ENCODE assay signal across 8 mouse cellular contexts in genomic region chr19:24016706-24017386, GRCm38 (mm10). TPM values are rescaled to one million over a fixed set of nuclear protein-coding genes. Genes with fewer than 3 reads are reported as not detected.
DNase-seq lines count a peak whose midpoint lies in the region; ATAC-seq and TF ChIP-seq lines count a peak whose summit lies in the region.

No protein-coding gene starts in this region.

- DNase-seq in 3134 (ENCODE audit: extremely low read depth, insufficient read length, low spot score) (peak; percentile 53), adipocyte (ENCODE audit: low spot score) (peak; percentile 90)
- DNase-seq in kidney, postnatal 0 days (ENCODE audit: low spot score): no peak
- DNase-seq in thymus, postnatal 36 days: no peak

- H3K27ac ChIP-seq in embryonic facial prominence, embryonic 12.5 days: peak overlapping the region; percentile 54
- H3K27ac ChIP-seq in heart, embryonic 13.5 days (replicated peaks): peak overlapping the region; percentile 89
- H3K27ac ChIP-seq in kidney, postnatal 0 days: peak overlapping the region; percentile 65; the same call in 1 of the 2 replicates
- H3K27ac ChIP-seq in midbrain, embryonic 15.5 days: peak overlapping the region; percentile 51; the same call in 1 of the 2 replicates

- no peak for ATAC-seq in embryonic facial prominence, embryonic 12.5 days (ENCODE audit: insufficient number of reproducible peaks, insufficient read depth, low FRiP score, low TSS enrichment)
- no peak for ATAC-seq in heart, embryonic 13.5 days (ENCODE audit: extremely low read depth, insufficient number of reproducible peaks, low FRiP score, low TSS enrichment)
- no peak for ATAC-seq in kidney, postnatal 0 days (replicated peaks; ENCODE audit: low FRiP score, low read depth)
- peak; percentile 65 for ATAC-seq in midbrain, embryonic 15.5 days (replicated peaks)
- ATAC-seq in activated CD4-positive, CD25-positive, alpha-beta regulatory T cell, adult 4 months: no peak

- H3K4me2 ChIP-seq in embryonic facial prominence, embryonic 12.5 days (replicated peaks): no peak overlapping the region
- no peak overlapping the region for H3K4me2 ChIP-seq in heart, embryonic 13.5 days
- no peak overlapping the region for H3K4me2 ChIP-seq in kidney, postnatal 0 days (ENCODE audit: low read length)
- H3K4me2 ChIP-seq in midbrain, embryonic 15.5 days: no peak overlapping the region

- peaks cover 13% of the 10 kb centered on the region for H3K4me1 ChIP-seq in embryonic facial prominence, embryonic 12.5 days
- H3K4me1 ChIP-seq in heart, embryonic 13.5 days: peaks cover 39% of the 10 kb centered on the region
- H3K4me1 ChIP-seq in kidney, postnatal 0 days (replicated peaks; ENCODE audit: insufficient read depth, low read length): peaks cover 10% of the 10 kb centered on the region; the same call in 1 of the 2 replicates
- H3K4me1 ChIP-seq in midbrain, embryonic 15.5 days: peaks cover 14% of the 10 kb centered on the region

- H3K9me3 ChIP-seq in embryonic facial prominence, embryonic 12.5 days: no peaks in the 10 kb centered on the region
- peaks cover 3% of the 10 kb centered on the region; the same call in 1 of the 2 replicates for H3K9me3 ChIP-seq in heart, embryonic 13.5 days
- H3K9me3 ChIP-seq in kidney, postnatal 0 days (replicated peaks; ENCODE audit: low read length): no peaks in the 10 kb centered on the region
- no peaks in the 10 kb centered on the region; the same call in 1 of the 2 replicates for H3K9me3 ChIP-seq in midbrain, embryonic 15.5 days

- H3K4me3 ChIP-seq in embryonic facial prominence, embryonic 12.5 days: no peak overlapping the region
- H3K4me3 ChIP-seq in heart, embryonic 13.5 days: no peak overlapping the region
- H3K4me3 ChIP-seq in kidney, postnatal 0 days (replicated peaks; ENCODE audit: low read depth, low read length): no peak overlapping the region
- no peak overlapping the region for H3K4me3 ChIP-seq in midbrain, embryonic 15.5 days

- WGBS in embryonic facial prominence, embryonic 12.5 days: 36% methylated on average over 3 of the region's 3 CpGs
- 42% methylated on average over 3 of the region's 3 CpGs for WGBS in heart, embryonic 13.5 days
- 60% methylated on average over 3 of the region's 3 CpGs for WGBS in kidney, postnatal 0 days
- 11% methylated on average over 3 of the region's 3 CpGs for WGBS in midbrain, embryonic 15.5 days

- no peak overlapping the region for H3K9ac ChIP-seq in embryonic facial prominence, embryonic 12.5 days
- 0 out of 2 replicates have a peak overlapping the region, but pooled peaks have one; percentile 44 for H3K9ac ChIP-seq in heart, embryonic 13.5 days
- H3K9ac ChIP-seq in kidney, postnatal 0 days (ENCODE audit: low read depth, low read length): no peak overlapping the region
- no peak overlapping the region for H3K9ac ChIP-seq in midbrain, embryonic 15.5 days

- H3K27me3 ChIP-seq in embryonic facial prominence, embryonic 12.5 days: no peaks in the 10 kb centered on the region
- H3K27me3 ChIP-seq in heart, embryonic 13.5 days (replicated peaks): no peaks in the 10 kb centered on the region
- H3K27me3 ChIP-seq in kidney, postnatal 0 days (ENCODE audit: insufficient read depth, low read length): no peaks in the 10 kb centered on the region
- H3K27me3 ChIP-seq in midbrain, embryonic 15.5 days (replicated peaks): peaks cover 3% of the 10 kb centered on the region; the same call in 1 of the 2 replicates

- no peaks in the 10 kb centered on the region for H3K36me3 ChIP-seq in embryonic facial prominence, embryonic 12.5 days
- H3K36me3 ChIP-seq in heart, embryonic 13.5 days: peaks cover 14% of the 10 kb centered on the region
- H3K36me3 ChIP-seq in kidney, postnatal 0 days (ENCODE audit: insufficient read depth, low read length): no peaks in the 10 kb centered on the region
- H3K36me3 ChIP-seq in midbrain, embryonic 15.5 days (replicated peaks): no peaks in the 10 kb centered on the region

- no peak for TF ChIP-seq CTCF in kidney, postnatal 0 days (IDR thresholded peaks at IDR 0.05; ENCODE audit: low read depth)

RNA-seq across cellular contexts. Expression of gene Fam189a2, which starts 14.0 kb away (rescaled TPM):
- polyA plus RNA-seq in embryonic facial prominence, embryonic 12.5 days (2016; fragmentation: Nextera tagmentation; extraction: Ambion mirVana): 0.55 and 0.59 TPM in 2 replicates
- polyA plus RNA-seq in heart, embryonic 13.5 days (2015; fragmentation: Nextera tagmentation; extraction: Ambion mirVana): 4.1 and 5.4 TPM in 2 replicates
- 1.1 and 1.6 TPM in 2 replicates for polyA plus RNA-seq in kidney, postnatal 0 days (2015; fragmentation: Nextera tagmentation; extraction: Ambion mirVana)
- 1.8 and 2.3 TPM in 2 replicates for polyA plus RNA-seq in midbrain, embryonic 15.5 days (2015; fragmentation: Nextera tagmentation; extraction: Ambion mirVana)
- polyA plus RNA-seq in activated CD4-positive, CD25-positive, alpha-beta regulatory T cell, adult 4 months (2017; shearing (Covaris generic)): not detected

Comparison
In these comparisons a context has a peak if more than half of its experiments do, and no peak if none do; other contexts are left out.
1. DNase-seq: peak in 3134 (single experiment) and adipocyte (single experiment); none in kidney, postnatal 0 days (single experiment) and thymus, postnatal 36 days (0 of 2).
2. Peak in every context shown above with its lines, with median percentiles within 50 percentile points of each other: H3K27ac ChIP-seq.